Mouse (Mus musculus) A20 (cell line): Measurements from ENCODE around the gene Irf5.
"Not testable (repeated sequence)": the region's sequence is repeated elsewhere in the genome, so short reads cannot be mapped to it uniquely, and the experiment has no call there.

Experiments
- DNase-seq: peaks from one replicate; pipeline ENCODE4 v3.0.0-alpha.2; 2011; ENCODE audit warnings: low read depth, low spot score

Irf5 gene

GRCm38 (mm10) chr6:29527361-29528164 is 1.1 kb downstream of the Irf5 start:
- peak; percentile 79 for DNase-seq

- DNase-seq, result no peak
Observed at GRCm38 (mm10) chr6:29528165-29528505, 1.7 kb downstream of the Irf5 start.

- DNase-seq, result peak; percentile 93
Observed at GRCm38 (mm10) chr6:29528561-29529443, 2.4 kb downstream of the Irf5 start.

GRCm38 (mm10) chr6:29529444-29529820 is 3.0 kb downstream of the Irf5 start:
- no peak for DNase-seq

GRCm38 (mm10) chr6:29530050-29530449 is 3.6 kb downstream of the Irf5 start:
- peak; percentile 68 for DNase-seq

GRCm38 (mm10) chr6:29535316-29535715 is 8.9 kb downstream of the Irf5 start:
- DNase-seq, result no peak

- DNase-seq, result peak; percentile 77
Observed at GRCm38 (mm10) chr6:29536651-29537193, 10.3 kb downstream of the Irf5 start.

- no peak for DNase-seq
Observed at GRCm38 (mm10) chr6:29537221-29537620, 10.8 kb downstream of the Irf5 start.

- DNase-seq, result no peak
Observed at GRCm38 (mm10) chr6:29539502-29539901, 13.1 kb downstream of the Irf5 start.

- peak; percentile 22 for DNase-seq
Observed at GRCm38 (mm10) chr6:29540223-29540622, 13.8 kb downstream of the Irf5 start.

GRCm38 (mm10) chr6:29540956-29541355 is 14.5 kb downstream of the Irf5 start:
- DNase-seq, result no peak

GRCm38 (mm10) chr6:29545611-29546010 is 19.2 kb downstream of the Irf5 start:
- DNase-seq, result no peak

- no peak for DNase-seq
Observed at GRCm38 (mm10) chr6:29547582-29547981, 21.2 kb downstream of the Irf5 start.

- DNase-seq, result no peak
Observed at GRCm38 (mm10) chr6:29548086-29548485, 21.7 kb downstream of the Irf5 start.

GRCm38 (mm10) chr6:29552526-29552925 is 26.1 kb downstream of the Irf5 start:
- no peak for DNase-seq

- DNase-seq, result no peak
Observed at GRCm38 (mm10) chr6:29557112-29557511, 30.7 kb downstream of the Irf5 start.

- DNase-seq, result not testable (repeated sequence)
Observed at GRCm38 (mm10) chr6:29576388-29576787, 50.0 kb downstream of the Irf5 start.

- no peak for DNase-seq
Observed at GRCm38 (mm10) chr6:29580770-29581169, 54.3 kb downstream of the Irf5 start.

- DNase-seq, result no peak
Observed at GRCm38 (mm10) chr6:29581202-29581601, 54.8 kb downstream of the Irf5 start.
